Mouse (Mus musculus): ENCODE results near the gene Phf20. TPM values are rescaled to one million over a fixed set of nuclear protein-coding genes. Genes with fewer than 3 reads are reported as not detected.

Gene Phf20
- polyA plus RNA-seq, 1 experiment: 29.2 TPM

DNA sequence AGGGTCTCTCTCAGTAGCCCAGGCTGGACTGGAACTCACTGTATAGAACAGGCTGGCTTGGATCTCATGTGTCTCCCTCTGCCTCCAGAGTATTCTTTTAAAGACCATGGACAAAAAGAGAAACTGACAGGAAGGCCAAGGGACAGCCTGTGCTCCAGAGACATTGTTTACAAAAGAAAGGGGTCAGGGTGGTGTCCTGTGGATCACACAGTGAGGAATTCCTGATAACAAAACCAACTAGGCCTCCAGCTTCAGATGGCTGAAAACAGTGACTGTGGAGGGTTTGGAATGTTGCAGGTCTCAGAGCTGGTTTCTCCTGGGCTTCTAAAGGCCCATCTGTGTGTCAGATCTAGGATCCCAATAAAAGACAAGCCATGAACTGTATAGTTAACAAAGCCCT lies 1.7 kb upstream of the Phf20 start:
- Histone ChIP-seq H3K4me3 (ENCODE audit: insufficient read depth, low read length) (no peak overlapping the region), H3K4me1 (ENCODE audit: control insufficient read depth, insufficient read depth, low read length) (peaks cover 3% of the 10 kb centered on the region; the same call in 1 of the 2 replicates), H3K27ac (ENCODE audit: insufficient read depth, low read length) (no peak overlapping the region)
- TF ChIP-seq CTCF (IDR thresholded peaks at IDR 0.05; ENCODE audit: extremely low read depth, insufficient read depth, low read length) (no peak), POLR2A (IDR thresholded peaks at IDR 0.05; ENCODE audit: extremely low read depth, insufficient read depth, low read length) (no peak)

DNA sequence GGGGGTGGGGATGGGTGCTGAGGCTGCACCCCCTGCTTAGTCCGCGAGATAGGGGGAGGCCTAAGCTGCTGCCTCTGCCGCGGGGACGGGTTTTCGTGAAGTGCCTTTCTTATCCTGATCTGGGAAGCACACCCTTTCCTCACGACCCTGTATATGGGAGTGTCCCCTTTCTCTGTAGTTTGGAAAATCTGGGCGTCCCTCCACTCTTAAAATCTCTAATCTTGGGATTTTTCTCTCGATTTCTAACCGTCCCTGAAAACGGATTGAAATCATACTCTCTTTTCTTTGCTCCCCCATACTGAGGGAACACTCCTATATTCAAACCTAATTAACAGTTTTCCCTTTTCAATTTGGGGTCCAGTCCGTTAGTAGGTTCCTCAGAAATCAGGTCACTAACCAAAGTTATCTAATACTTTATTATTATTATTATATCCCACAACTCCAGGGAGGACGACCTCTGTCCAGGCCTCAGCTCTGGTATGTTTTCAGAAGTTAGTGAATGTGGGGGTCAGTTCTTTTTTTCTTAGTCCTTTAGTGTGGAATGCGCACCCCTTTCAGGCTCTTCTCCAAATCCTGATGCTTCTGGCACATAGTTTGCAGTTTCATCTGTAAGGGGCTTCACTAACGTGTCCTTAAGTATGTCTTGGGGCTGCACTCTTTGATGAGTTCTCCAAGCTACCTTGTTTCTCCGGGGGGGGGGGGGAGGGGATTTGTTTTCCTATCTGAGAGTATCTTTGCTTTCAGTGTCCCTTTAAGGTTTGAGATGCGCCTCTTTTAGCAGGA lies 1.1 kb downstream of the Phf20 start:
- TF ChIP-seq POLR2A (IDR thresholded peaks at IDR 0.05; ENCODE audit: extremely low read depth, insufficient read depth, low read length): no peak
- TF ChIP-seq CTCF (IDR thresholded peaks at IDR 0.05; ENCODE audit: extremely low read depth, insufficient read depth, low read length): no peak
- Histone ChIP-seq H3K4me1 (ENCODE audit: control insufficient read depth, insufficient read depth, low read length) (peaks cover 3% of the 10 kb centered on the region; the same call in 1 of the 2 replicates), H3K4me3 (ENCODE audit: insufficient read depth, low read length) (peak overlapping the region; percentile 63), H3K27ac (ENCODE audit: insufficient read depth, low read length) (no peak overlapping the region)

GRCm38 (mm10) chr2:156199944-156200343 lies 3.7 kb downstream of the Phf20 start:
- H3K4me1 ChIP-seq (ENCODE audit: control insufficient read depth, insufficient read depth, low read length): peaks cover 8% of the 10 kb centered on the region

GRCm38 (mm10) chr2:156201486-156201885 lies 5.2 kb downstream of the Phf20 start:
- no peak for TF ChIP-seq POLR2A (IDR thresholded peaks at IDR 0.05; ENCODE audit: extremely low read depth, insufficient read depth, low read length)
- no peak for TF ChIP-seq CTCF (IDR thresholded peaks at IDR 0.05; ENCODE audit: extremely low read depth, insufficient read depth, low read length)
- H3K4me3 ChIP-seq (ENCODE audit: insufficient read depth, low read length): no peak overlapping the region
- no peak overlapping the region for H3K27ac ChIP-seq (ENCODE audit: insufficient read depth, low read length)
- peaks cover 8% of the 10 kb centered on the region for H3K4me1 ChIP-seq (ENCODE audit: control insufficient read depth, insufficient read depth, low read length)

More at GRCm38 (mm10) chr2:156199944-156200343, 3.7 kb downstream of the Phf20 start:
- Histone ChIP-seq H3K4me3 (ENCODE audit: insufficient read depth, low read length) (no peak overlapping the region), H3K27ac (ENCODE audit: insufficient read depth, low read length) (no peak overlapping the region)
- TF ChIP-seq POLR2A (IDR thresholded peaks at IDR 0.05; ENCODE audit: extremely low read depth, insufficient read depth, low read length) (no peak), CTCF (IDR thresholded peaks at IDR 0.05; ENCODE audit: extremely low read depth, insufficient read depth, low read length) (no peak)

DNA sequence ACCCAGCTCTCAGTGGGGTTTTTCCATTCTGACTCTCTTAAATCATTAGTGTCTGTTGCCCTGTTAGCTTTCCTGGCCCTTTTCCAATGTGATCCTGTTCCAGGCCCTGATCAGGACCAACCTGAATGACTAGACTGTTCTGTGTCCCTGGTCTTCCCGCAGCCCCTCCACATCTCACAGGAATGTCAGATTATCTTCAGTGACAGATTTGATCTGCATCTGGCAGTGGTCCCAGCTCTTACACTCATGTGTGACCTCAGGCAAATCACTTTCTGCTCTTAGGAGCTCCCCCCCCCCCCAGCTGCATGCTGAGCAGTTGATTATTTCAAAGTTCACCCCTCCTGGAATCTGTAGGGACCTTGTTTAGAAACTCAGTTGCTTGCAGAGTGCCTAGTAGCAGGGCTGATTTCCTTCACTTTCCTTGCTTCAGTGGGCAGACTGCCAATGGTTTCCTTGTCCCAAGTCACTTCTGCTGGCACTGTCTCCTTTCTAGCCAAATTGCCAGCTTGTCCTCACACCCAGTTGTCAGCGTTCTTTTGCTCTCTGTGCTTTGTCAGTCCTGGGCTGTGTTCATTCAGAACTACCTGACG lies 6.7 kb downstream of the Phf20 start:
- no peak for TF ChIP-seq POLR2A (IDR thresholded peaks at IDR 0.05; ENCODE audit: extremely low read depth, insufficient read depth, low read length)
- no peak for TF ChIP-seq CTCF (IDR thresholded peaks at IDR 0.05; ENCODE audit: extremely low read depth, insufficient read depth, low read length)
- Histone ChIP-seq H3K27ac (ENCODE audit: insufficient read depth, low read length) (peak overlapping the region; percentile 28), H3K4me3 (ENCODE audit: insufficient read depth, low read length) (no peak overlapping the region), H3K4me1 (ENCODE audit: control insufficient read depth, insufficient read depth, low read length) (peaks cover 7% of the 10 kb centered on the region)

DNA sequence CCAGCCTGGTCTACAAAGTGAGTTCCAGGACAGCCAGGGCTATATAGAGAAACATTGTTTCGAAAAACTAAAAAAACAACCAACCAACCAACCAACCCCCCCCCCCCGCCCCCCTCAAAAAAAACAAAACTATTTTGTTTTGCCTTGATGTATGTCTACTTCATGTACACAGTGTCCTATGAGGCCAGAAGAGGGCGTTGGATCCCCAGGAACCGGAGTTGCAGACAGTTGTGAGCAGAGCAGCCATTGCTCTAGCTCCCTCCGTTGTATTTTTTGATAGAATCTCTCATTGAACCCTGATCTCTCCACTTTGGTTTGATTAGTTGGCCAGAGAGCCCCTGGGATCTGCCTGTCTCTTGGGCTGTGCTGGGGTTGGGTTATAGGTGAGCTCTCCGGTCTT lies 7.7 kb downstream of the Phf20 start:
- Histone ChIP-seq H3K4me3 (ENCODE audit: insufficient read depth, low read length) (no peak overlapping the region), H3K27ac (ENCODE audit: insufficient read depth, low read length) (no peak overlapping the region), H3K4me1 (ENCODE audit: control insufficient read depth, insufficient read depth, low read length) (peaks cover 7% of the 10 kb centered on the region)
- TF ChIP-seq CTCF (IDR thresholded peaks at IDR 0.05; ENCODE audit: extremely low read depth, insufficient read depth, low read length) (0 out of 2 replicates have a peak, but pooled peaks have one; percentile 20), POLR2A (IDR thresholded peaks at IDR 0.05; ENCODE audit: extremely low read depth, insufficient read depth, low read length) (no peak)

GRCm38 (mm10) chr2:156217786-156218185 lies 21.5 kb downstream of the Phf20 start:
- TF ChIP-seq POLR2A (IDR thresholded peaks at IDR 0.05; ENCODE audit: extremely low read depth, insufficient read depth, low read length) (no peak), CTCF (IDR thresholded peaks at IDR 0.05; ENCODE audit: extremely low read depth, insufficient read depth, low read length) (no peak)
- Histone ChIP-seq H3K4me3 (ENCODE audit: insufficient read depth, low read length) (no peak overlapping the region), H3K4me1 (ENCODE audit: control insufficient read depth, insufficient read depth, low read length) (peaks cover 1% of the 10 kb centered on the region; the same call in 1 of the 2 replicates), H3K27ac (ENCODE audit: insufficient read depth, low read length) (no peak overlapping the region)

GRCm38 (mm10) chr2:156222100-156222499 lies 25.8 kb downstream of the Phf20 start:
- H3K4me3 ChIP-seq (ENCODE audit: insufficient read depth, low read length): no peak overlapping the region
- peaks cover 4% of the 10 kb centered on the region; the same call in 1 of the 2 replicates for H3K4me1 ChIP-seq (ENCODE audit: control insufficient read depth, insufficient read depth, low read length)
- TF ChIP-seq CTCF (IDR thresholded peaks at IDR 0.05; ENCODE audit: extremely low read depth, insufficient read depth, low read length) (no peak), POLR2A (IDR thresholded peaks at IDR 0.05; ENCODE audit: extremely low read depth, insufficient read depth, low read length) (no peak)
- H3K27ac ChIP-seq (ENCODE audit: insufficient read depth, low read length): no peak overlapping the region

GRCm38 (mm10) chr2:156224043-156224442 lies 27.8 kb downstream of the Phf20 start:
- H3K4me3 ChIP-seq (ENCODE audit: insufficient read depth, low read length): no peak overlapping the region
- no peak overlapping the region for H3K27ac ChIP-seq (ENCODE audit: insufficient read depth, low read length)
- H3K4me1 ChIP-seq (ENCODE audit: control insufficient read depth, insufficient read depth, low read length): peaks cover 4% of the 10 kb centered on the region; the same call in 1 of the 2 replicates
- no peak for TF ChIP-seq CTCF (IDR thresholded peaks at IDR 0.05; ENCODE audit: extremely low read depth, insufficient read depth, low read length)
- TF ChIP-seq POLR2A (IDR thresholded peaks at IDR 0.05; ENCODE audit: extremely low read depth, insufficient read depth, low read length): no peak
